Comparison of ENCODE assay signal across 24 mouse cellular contexts in genomic region chr6:141614017-141614416, GRCm38 (mm10). TPM values are rescaled to one million over a fixed set of nuclear protein-coding genes. Genes with fewer than 3 reads are reported as not detected.
"Had no signal": no experiment of that assay in that cellular context is flagged by ENCODE, and none has a peak within 500 bp of the region (broad histone marks: within the 10 kb centered on the region; RNA-seq: fewer than 3 reads in every experiment).

No protein-coding gene starts in this region.

- H3K27me3 ChIP-seq: neural tube, embryonic 13.5 days; neural tube, embryonic 15.5 days; stomach, embryonic 15.5 days had no signal

- H3K9ac ChIP-seq: neural tube, embryonic 13.5 days; neural tube, embryonic 15.5 days; stomach, embryonic 15.5 days had no signal

- H3K27ac ChIP-seq: neural tube, embryonic 13.5 days; neural tube, embryonic 15.5 days; stomach, embryonic 15.5 days; stomach, postnatal 0 days had no signal

- DNase-seq: retina, postnatal 1 day; right cerebral cortex, adult 18-20 months; right cerebral cortex, postnatal 14 days; right cerebral cortex, postnatal 25 days; right cerebral cortex, postnatal 4 days; spleen, adult 18-20 months; thymus, adult 18-20 months; thymus, adult 2 months; thymus, postnatal 14 days; thymus, postnatal 25 days; thymus, postnatal 36 days; thymus, postnatal 4 days had no signal

- H3K4me2 ChIP-seq: neural tube, embryonic 13.5 days; neural tube, embryonic 15.5 days; stomach, embryonic 15.5 days had no signal

- H3K4me3 ChIP-seq: neural tube, embryonic 13.5 days; neural tube, embryonic 15.5 days; stomach, embryonic 15.5 days had no signal

- H3K4me1 ChIP-seq: neural tube, embryonic 13.5 days; neural tube, embryonic 15.5 days; stomach, embryonic 15.5 days had no signal

- H3K36me3 ChIP-seq: neural tube, embryonic 13.5 days; neural tube, embryonic 15.5 days; stomach, embryonic 15.5 days had no signal

- H3K9me3 ChIP-seq: neural tube, embryonic 13.5 days; neural tube, embryonic 15.5 days; stomach, embryonic 15.5 days had no signal

RNA-seq across cellular contexts. Expression of gene Slco1b2, which starts 15.3 kb away (rescaled TPM):
- total RNA-seq: neutrophil, adult 5-6 weeks had no signal
- polyA plus RNA-seq: neural tube, embryonic 13.5 days; neural tube, embryonic 14.5 days; neural tube, embryonic 15.5 days; small intestine, adult 2 months; spleen, adult 2 months; stomach, embryonic 14.5 days; testis, adult 2 months; thymus, adult 2 months; thymus, postnatal 0 days; urinary bladder, adult 2 months had no signal
